Mouse (Mus musculus): ENCODE data around the gene Hivep2. TPM values are rescaled to one million over a fixed set of nuclear protein-coding genes. Genes with fewer than 3 reads are reported as not detected.

Gene Hivep2
- total RNA-seq, 1 experiment, result 2.3 TPM

GRCm38 (mm10) chr10:14085241-14085659 lies 119.4 kb downstream of the Hivep2 start:
- in situ Hi-C loops (cut with MboI; ENCODE audit: low sequenced_read_pairs in 2 of 2, unreplicated experiment in 2 of 2), result no loop called here
- TF ChIP-seq MAFK (IDR thresholded peaks at IDR 0.05; ENCODE audit: insufficient read depth, low read depth, low read length) (no peak), ZC3H11A (IDR thresholded peaks at IDR 0.05; ENCODE audit: borderline replicate concordance, low read depth, low read length) (no peak), CHD2 (IDR thresholded peaks at IDR 0.05; ENCODE audit: low read depth, low read length) (no peak), ZNF384 (IDR thresholded peaks at IDR 0.05; ENCODE audit: low read depth, low read length) (no peak), HCFC1 (IDR thresholded peaks at IDR 0.05; ENCODE audit: borderline replicate concordance, insufficient read depth, low read length) (no peak)
- H3K9me3 ChIP-seq (ENCODE audit: control insufficient read depth, insufficient read depth, low read depth, low read length), result no peaks in the 10 kb centered on the region
- H3K36me3 ChIP-seq (ENCODE audit: control insufficient read depth, insufficient read depth, low read length, poor library complexity, severe bottlenecking), result no peaks in the 10 kb centered on the region
- H3K4me1 ChIP-seq (ENCODE audit: control insufficient read depth in 2 of 2, insufficient read depth in 2 of 2, low read length in 2 of 2, poor library complexity in 1 of 2), result peaks cover 9% of the 10 kb centered on the region in 2 experiments; a peak in 2 of 4 replicates
- H3K9ac ChIP-seq (ENCODE audit: insufficient read depth, low read depth, low read length, poor library complexity, severe bottlenecking), result no peak overlapping the region
- no peak overlapping the region for H3K27ac ChIP-seq (ENCODE audit: insufficient read depth, low read depth, low read length, poor library complexity, severe bottlenecking)
- H3K4me3 ChIP-seq (ENCODE audit: insufficient read depth in 1 of 2, low read depth in 1 of 2, low read length in 2 of 2, poor library complexity in 1 of 2, severe bottlenecking in 1 of 2), result no peak overlapping the region
- no peak for DNase-seq (ENCODE audit: low read depth, low spot score)

- in situ Hi-C loops (cut with MboI; ENCODE audit: low sequenced_read_pairs in 2 of 2, unreplicated experiment in 2 of 2), result no loop called here
- H3K9ac ChIP-seq (ENCODE audit: insufficient read depth, low read depth, low read length, poor library complexity, severe bottlenecking), result no peak overlapping the region
These were observed 120.1 kb downstream of the Hivep2 start for GRCm38 (mm10) chr10:14085882-14086515.

GRCm38 (mm10) chr10:14087316-14087715 lies 121.4 kb downstream of the Hivep2 start:
- no peak for TF ChIP-seq ZC3H11A (IDR thresholded peaks at IDR 0.05; ENCODE audit: borderline replicate concordance, low read depth, low read length)
- Histone ChIP-seq H3K9me3 (ENCODE audit: control insufficient read depth, insufficient read depth, low read depth, low read length) (no peaks in the 10 kb centered on the region), H3K9ac (ENCODE audit: insufficient read depth, low read depth, low read length, poor library complexity, severe bottlenecking) (no peak overlapping the region), H3K27ac (ENCODE audit: insufficient read depth, low read depth, low read length, poor library complexity, severe bottlenecking) (no peak overlapping the region), H3K36me3 (ENCODE audit: control insufficient read depth, insufficient read depth, low read length, poor library complexity, severe bottlenecking) (no peaks in the 10 kb centered on the region), H3K4me1 (ENCODE audit: control insufficient read depth in 2 of 2, insufficient read depth in 2 of 2, low read length in 2 of 2, poor library complexity in 1 of 2) (peaks cover 3 to 5% of the 10 kb centered on the region in 2 experiments; a peak in 1 of 4 replicates), H3K4me3 (ENCODE audit: insufficient read depth in 1 of 2, low read depth in 1 of 2, low read length in 2 of 2, poor library complexity in 1 of 2, severe bottlenecking in 1 of 2) (no peak overlapping the region)
- DNase-seq (ENCODE audit: low read depth, low spot score), result no peak
- in situ Hi-C loops (cut with MboI; ENCODE audit: low sequenced_read_pairs in 2 of 2, unreplicated experiment in 2 of 2), result no loop called here

More at GRCm38 (mm10) chr10:14085882-14086515, 120.1 kb downstream of the Hivep2 start:
- peaks cover 8 to 9% of the 10 kb centered on the region in 2 experiments; a peak in 2 of 4 replicates for H3K4me1 ChIP-seq (ENCODE audit: control insufficient read depth in 2 of 2, insufficient read depth in 2 of 2, low read length in 2 of 2, poor library complexity in 1 of 2)
- TF ChIP-seq ZNF384 (IDR thresholded peaks at IDR 0.05; ENCODE audit: low read depth, low read length), result no peak
- no peak for TF ChIP-seq CHD2 (IDR thresholded peaks at IDR 0.05; ENCODE audit: low read depth, low read length)
- no peak for TF ChIP-seq MAFK (IDR thresholded peaks at IDR 0.05; ENCODE audit: insufficient read depth, low read depth, low read length)
- TF ChIP-seq ZC3H11A (IDR thresholded peaks at IDR 0.05; ENCODE audit: borderline replicate concordance, low read depth, low read length), result no peak
- no peak for TF ChIP-seq HCFC1 (IDR thresholded peaks at IDR 0.05; ENCODE audit: borderline replicate concordance, insufficient read depth, low read length)
- H3K9me3 ChIP-seq (ENCODE audit: control insufficient read depth, insufficient read depth, low read depth, low read length), result no peaks in the 10 kb centered on the region
- no peak for DNase-seq (ENCODE audit: low read depth, low spot score)
- no peak overlapping the region for H3K4me3 ChIP-seq (ENCODE audit: insufficient read depth in 1 of 2, low read depth in 1 of 2, low read length in 2 of 2, poor library complexity in 1 of 2, severe bottlenecking in 1 of 2)
- no peaks in the 10 kb centered on the region for H3K36me3 ChIP-seq (ENCODE audit: control insufficient read depth, insufficient read depth, low read length, poor library complexity, severe bottlenecking)
- no peak overlapping the region for H3K27ac ChIP-seq (ENCODE audit: insufficient read depth, low read depth, low read length, poor library complexity, severe bottlenecking)

- DNase-seq (ENCODE audit: low read depth, low spot score), result no peak
- no peaks in the 10 kb centered on the region for H3K9me3 ChIP-seq (ENCODE audit: control insufficient read depth, insufficient read depth, low read depth, low read length)
- TF ChIP-seq ZC3H11A (IDR thresholded peaks at IDR 0.05; ENCODE audit: borderline replicate concordance, low read depth, low read length), result no peak
- TF ChIP-seq MAFK (IDR thresholded peaks at IDR 0.05; ENCODE audit: insufficient read depth, low read depth, low read length), result no peak
- TF ChIP-seq HCFC1 (IDR thresholded peaks at IDR 0.05; ENCODE audit: borderline replicate concordance, insufficient read depth, low read length), result no peak
- TF ChIP-seq ZNF384 (IDR thresholded peaks at IDR 0.05; ENCODE audit: low read depth, low read length), result no peak
- TF ChIP-seq CHD2 (IDR thresholded peaks at IDR 0.05; ENCODE audit: low read depth, low read length), result no peak
- H3K27ac ChIP-seq (ENCODE audit: insufficient read depth, low read depth, low read length, poor library complexity, severe bottlenecking), result no peak overlapping the region
- in situ Hi-C loops (cut with MboI; ENCODE audit: low sequenced_read_pairs in 2 of 2, unreplicated experiment in 2 of 2), result no loop called here
- no peaks in the 10 kb centered on the region for H3K36me3 ChIP-seq (ENCODE audit: control insufficient read depth, insufficient read depth, low read length, poor library complexity, severe bottlenecking)
- no peak overlapping the region for H3K9ac ChIP-seq (ENCODE audit: insufficient read depth, low read depth, low read length, poor library complexity, severe bottlenecking)
- no peak overlapping the region for H3K4me3 ChIP-seq (ENCODE audit: insufficient read depth in 1 of 2, low read depth in 1 of 2, low read length in 2 of 2, poor library complexity in 1 of 2, severe bottlenecking in 1 of 2)
- H3K4me1 ChIP-seq (ENCODE audit: control insufficient read depth in 2 of 2, insufficient read depth in 2 of 2, low read length in 2 of 2, poor library complexity in 1 of 2), result no peaks in the 10 kb centered on the region
These were observed 123.6 kb downstream of the Hivep2 start for GRCm38 (mm10) chr10:14089488-14089887.

- no peaks in the 10 kb centered on the region for H3K4me1 ChIP-seq (ENCODE audit: control insufficient read depth in 2 of 2, insufficient read depth in 2 of 2, low read length in 2 of 2, poor library complexity in 1 of 2)
- TF ChIP-seq HCFC1 (IDR thresholded peaks at IDR 0.05; ENCODE audit: borderline replicate concordance, insufficient read depth, low read length) (no peak), CHD2 (IDR thresholded peaks at IDR 0.05; ENCODE audit: low read depth, low read length) (no peak)
- no peaks in the 10 kb centered on the region for H3K9me3 ChIP-seq (ENCODE audit: control insufficient read depth, insufficient read depth, low read depth, low read length)
- no peaks in the 10 kb centered on the region for H3K36me3 ChIP-seq (ENCODE audit: control insufficient read depth, insufficient read depth, low read length, poor library complexity, severe bottlenecking)
- in situ Hi-C loops (cut with MboI; ENCODE audit: low sequenced_read_pairs in 2 of 2, unreplicated experiment in 2 of 2), result no loop called here
- H3K27ac ChIP-seq (ENCODE audit: insufficient read depth, low read depth, low read length, poor library complexity, severe bottlenecking), result no peak overlapping the region
- no peak for DNase-seq (ENCODE audit: low read depth, low spot score)
- H3K9ac ChIP-seq (ENCODE audit: insufficient read depth, low read depth, low read length, poor library complexity, severe bottlenecking), result no peak overlapping the region
- no peak overlapping the region for H3K4me3 ChIP-seq (ENCODE audit: insufficient read depth in 1 of 2, low read depth in 1 of 2, low read length in 2 of 2, poor library complexity in 1 of 2, severe bottlenecking in 1 of 2)
These were observed 128.2 kb downstream of the Hivep2 start for GRCm38 (mm10) chr10:14094033-14094432.

Data from ES-E14 (cell line).